Mouse (Mus musculus): Measurements from ENCODE around the gene Crocc. TPM values are rescaled to one million over a fixed set of nuclear protein-coding genes. Genes with fewer than 3 reads are reported as not detected.

The Crocc gene
- polyA plus RNA-seq (2012; rRNA removed): 51.6 and 59.3 TPM in 2 replicates

GRCm38 (mm10) chr4:141060426-141061301, at the start of gene Crocc:
Gene Crocc, minus strand, starts transcription at chr4:141060550.

DNA sequence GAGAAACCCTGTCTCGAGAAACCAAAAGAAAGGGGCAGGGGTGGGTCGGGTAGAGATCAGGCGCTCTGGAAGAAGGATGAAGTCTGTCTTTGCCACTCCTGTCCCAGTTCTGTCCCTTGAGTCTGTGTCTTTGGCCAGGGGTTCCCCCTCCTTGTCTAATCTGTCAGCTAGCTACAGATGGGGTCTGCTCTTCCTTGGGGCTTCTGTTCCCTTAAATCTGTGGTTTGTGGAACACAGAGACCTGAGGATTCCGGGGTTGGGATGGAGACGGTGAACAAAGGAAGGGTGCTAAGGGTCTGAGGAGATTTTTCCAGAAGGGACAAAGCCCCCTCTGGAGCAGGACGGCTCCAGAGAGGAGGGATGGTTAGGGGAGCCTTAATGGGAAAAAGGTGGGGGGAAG, 27.7 kb upstream of the Crocc start, which contains the start of gene Spata21:
Spata21 (plus strand) TSS at position 301 of the 400 bp plus-strand sequence.

DNA sequence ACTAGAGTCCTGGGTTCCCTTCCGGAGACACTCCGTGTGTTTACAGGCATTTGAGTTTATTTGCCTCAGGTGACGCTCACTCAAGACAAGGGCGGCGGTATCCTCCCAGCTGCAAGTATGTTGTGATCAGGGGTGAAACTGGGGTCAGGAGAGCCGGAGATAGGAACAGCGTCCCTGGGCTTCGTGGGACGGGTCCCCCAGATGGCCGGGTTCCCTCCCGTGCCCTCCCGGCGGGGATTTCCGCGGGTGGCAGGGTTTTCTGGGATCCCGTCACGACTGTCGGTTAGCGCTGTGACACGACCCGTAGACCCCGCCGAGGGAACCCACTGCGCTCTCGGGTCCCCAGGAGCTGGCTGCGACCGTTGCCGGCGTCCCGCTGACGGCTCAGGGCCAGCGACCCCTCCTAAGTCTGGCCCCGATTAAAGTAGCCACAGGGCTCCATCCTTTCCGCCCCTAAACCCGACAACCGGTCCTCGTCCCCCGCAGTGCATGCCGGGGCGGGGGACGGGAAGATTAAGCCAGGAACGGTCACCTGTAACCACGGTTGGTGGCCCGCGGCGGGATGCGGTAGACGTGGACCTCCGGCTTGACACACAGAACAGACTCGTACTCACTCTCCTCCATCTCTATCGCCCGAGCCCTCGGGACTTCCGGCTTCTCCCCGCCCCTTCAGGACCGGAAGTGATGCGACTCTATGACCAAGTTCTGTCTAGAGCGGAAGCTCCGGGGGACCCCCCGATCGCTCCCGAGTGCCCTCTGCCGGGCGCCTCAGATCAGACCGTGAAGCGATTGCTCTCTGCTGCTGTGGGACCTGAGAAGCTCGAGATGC, 17.5 kb upstream of the Crocc start, which contains the start of gene Necap2:
Necap2 (minus strand) TSS at position 677 of the 829 bp plus-strand sequence.

GRCm38 (mm10) chr4:141010118-141010517, 50.2 kb downstream of the Crocc start, which contains the start of gene Mfap2:
Gene Mfap2, plus strand, starts transcription at chr4:141010418.

GRCm38 (mm10) chr4:140986711-140987395, 73.5 kb downstream of the Crocc start, which contains the start of gene Atp13a2:
Gene Atp13a2, plus strand, starts transcription at chr4:140986873.

Other genes starting within 250 kb of the Crocc start
- 0.17 and 0.28 TPM in 2 replicates for gene Padi3, start 249.9 kb downstream of the Crocc start, polyA plus RNA-seq (2012; rRNA removed)
- gene Padi1, start 214.8 kb downstream of the Crocc start, polyA plus RNA-seq (2012; rRNA removed): 16.9 and 52.4 TPM in 2 replicates
- 8.2 and 25.6 TPM in 2 replicates for gene Padi2, start 154.2 kb downstream of the Crocc start, polyA plus RNA-seq (2012; rRNA removed)
- gene Sdhb, start 99.3 kb downstream of the Crocc start, polyA plus RNA-seq (2012; rRNA removed): 191 and 217 TPM in 2 replicates
- gene Atp13a2, start 73.7 kb downstream of the Crocc start, polyA plus RNA-seq (2012; rRNA removed): 280 and 314 TPM in 2 replicates
- 393 and 502 TPM in 2 replicates for gene Mfap2, start 50.1 kb downstream of the Crocc start, polyA plus RNA-seq (2012; rRNA removed)
- 63.9 and 73.7 TPM in 2 replicates for gene Necap2, start 17.8 kb upstream of the Crocc start, polyA plus RNA-seq (2012; rRNA removed)
- 0.42 and 0.85 TPM in 2 replicates for gene Spata21, start 27.8 kb upstream of the Crocc start, polyA plus RNA-seq (2012; rRNA removed)
- gene Szrd1, start 79.2 kb upstream of the Crocc start, polyA plus RNA-seq (2012; rRNA removed): 53.7 and 55.4 TPM in 2 replicates
- 16.9 and 18.5 TPM in 2 replicates for gene Fbxo42, start 87.4 kb upstream of the Crocc start, polyA plus RNA-seq (2012; rRNA removed)
- gene Rsg1, start 153.4 kb upstream of the Crocc start, polyA plus RNA-seq (2012; rRNA removed): 3.8 and 4.5 TPM in 2 replicates
- gene Arhgef19, start 178.9 kb upstream of the Crocc start, polyA plus RNA-seq (2012; rRNA removed): 25.2 and 27.8 TPM in 2 replicates
- gene Epha2, start 240.7 kb upstream of the Crocc start, polyA plus RNA-seq (2012; rRNA removed): 11.6 and 14.6 TPM in 2 replicates